Mouse (Mus musculus) liver, embryonic 16.5 days (tissue): Measurements from ENCODE around the gene Zfp335. TPM values are rescaled to one million over a fixed set of nuclear protein-coding genes. Genes with fewer than 3 reads are reported as not detected.

Experiments
- ATAC-seq: fragments of 200-750 bp; cut with Nextera tagmentation; 2 replicates; pipeline ENCODE4 v1.8.0; 2017; ENCODE audit warnings: low read depth, mild to moderate bottlenecking, moderate number of reproducible peaks, moderate library complexity
- H3K27ac ChIP-seq: fragments of 300-500 bp; sonication (generic); 2 replicates; pipeline ENCODE4 v1.5.1; 2014; ENCODE audit warnings: mild to moderate bottlenecking, low read length
- H3K27me3 ChIP-seq: fragments of 300-500 bp; sonication (generic); 2 replicates; pipeline ENCODE4 v1.6.1; 2014; ENCODE audit warnings: low read depth, low read length, mixed read lengths; ENCODE audit not compliant: control insufficient read depth, insufficient read depth
- H3K36me3 ChIP-seq: fragments of 300-500 bp; sonication (generic); 2 replicates; pipeline ENCODE4 v1.6.1; 2014; ENCODE audit warnings: mild to moderate bottlenecking; ENCODE audit not compliant: control insufficient read depth, insufficient read depth
- H3K4me1 ChIP-seq: fragments of 300-500 bp; sonication (generic); 2 replicates; pipeline ENCODE4 v1.6.1; 2014; ENCODE audit warnings: low read depth, low read length, mixed read lengths; ENCODE audit not compliant: control insufficient read depth
- H3K4me2 ChIP-seq: fragments of 300-500 bp; sonication (generic); 2 replicates; pipeline ENCODE4 v1.6.1; 2014; ENCODE audit warnings: low read depth, low read length, mixed read lengths
- H3K4me3 ChIP-seq: fragments of 300-500 bp; sonication (generic); 2 replicates; pipeline ENCODE4 v1.5.1; 2014; ENCODE audit warnings: low read depth, mild to moderate bottlenecking, low read length
- H3K9ac ChIP-seq: fragments of 300-500 bp; sonication (generic); 2 replicates; pipeline ENCODE4 v1.6.1; 2014; ENCODE audit warnings: low read depth, low read length
- H3K9me3 ChIP-seq: fragments of 300-500 bp; sonication (generic); replicated peaks from 2 replicates; pipeline ENCODE4 v1.6.1; 2016; ENCODE audit warnings: low read length; ENCODE audit not compliant: control insufficient read depth
- WGBS: fragments of 180-500 bp; shearing (Covaris S2); extraction: QIAGEN DNeasy Blood & Tissue Kit; methylation state at CpG from one replicate; pipeline ENCODE4 v1.1.7; 2014; ENCODE audit not compliant: insufficient replicate concordance; 5-methylcytosine and 5-hydroxymethylcytosine counted together
- polyA plus RNA-seq: library from polyadenylated mRNA; unstranded; fragments of >200 nt; fragmentation: Nextera tagmentation; extraction: Ambion mirVana; gene quantifications from 2 replicates; pipeline ENCODE4 v1.2.1, GENCODE M21; 2015

Zfp335 gene
- polyA plus RNA-seq, 1 experiment from 2014 or later = 6.8 TPM

DNA sequence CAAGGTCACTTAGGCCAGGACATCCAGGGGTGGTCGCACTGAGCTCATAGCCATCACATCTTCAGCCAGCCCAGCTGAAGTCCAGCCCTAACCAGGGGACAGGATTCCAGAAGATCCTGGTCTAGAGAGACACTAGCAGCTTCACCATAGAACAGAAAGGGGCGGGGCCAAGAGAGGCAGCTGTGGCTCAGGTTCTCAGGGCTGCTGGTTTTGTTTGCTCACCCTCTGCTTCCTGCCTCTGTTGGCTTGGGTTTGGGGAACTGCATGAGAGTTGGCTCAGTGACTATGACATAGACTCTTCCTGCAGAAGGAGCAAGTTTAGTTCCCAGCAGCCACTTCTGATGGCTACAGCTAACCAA, 1.9 kb upstream of the Zfp335 start:
- Histone ChIP-seq H3K27ac (peak overlapping the region; percentile 65; the same call in 1 of the 2 replicates), H3K4me2 (no peak overlapping the region), H3K27me3 (no peaks in the 10 kb centered on the region), H3K36me3 (peaks cover 8% of the 10 kb centered on the region), H3K4me3 (no peak overlapping the region), H3K9me3 (no peaks in the 10 kb centered on the region), H3K4me1 (peaks cover 29% of the 10 kb centered on the region), H3K9ac (no peak overlapping the region)
- ATAC-seq = no peak
- WGBS = 42% methylated on average over 2 of the region's 2 CpGs

DNA sequence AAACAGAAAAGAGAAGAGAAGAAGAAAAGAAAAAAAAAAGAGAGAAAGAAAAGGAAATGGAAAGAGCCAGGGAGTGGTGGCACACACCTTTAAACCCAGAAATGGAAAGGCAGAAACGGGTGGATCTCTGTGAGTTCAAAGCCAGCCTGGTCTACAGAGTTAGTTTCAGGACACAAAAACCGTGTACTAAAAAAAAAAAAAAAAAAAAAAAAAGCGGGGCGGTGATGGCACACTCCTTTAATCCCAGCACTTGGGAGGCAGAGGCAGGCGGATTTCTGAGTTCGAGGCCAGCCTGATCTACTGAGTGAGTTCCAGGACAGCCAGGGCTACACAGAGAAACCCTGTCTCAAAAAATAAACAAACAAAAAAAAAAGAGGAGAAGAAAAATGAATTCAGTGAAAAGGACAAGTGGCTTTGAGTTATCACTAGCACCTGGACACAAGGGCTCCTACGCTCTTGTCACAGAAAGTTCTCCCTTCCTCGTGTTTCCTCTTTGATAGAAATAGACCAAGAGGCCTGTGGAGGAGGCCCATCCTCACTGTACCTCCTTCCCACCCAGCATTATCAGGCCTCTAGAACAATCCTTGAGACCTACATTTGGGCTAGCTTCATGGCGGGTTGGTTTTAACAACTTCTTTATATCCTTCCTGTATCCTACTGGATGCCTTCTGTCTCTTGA, 1.3 kb upstream of the Zfp335 start:
- Histone ChIP-seq H3K27ac (peak overlapping the region; percentile 96; the same call in 1 of the 2 replicates), H3K27me3 (no peaks in the 10 kb centered on the region), H3K9me3 (no peaks in the 10 kb centered on the region), H3K4me2 (peak overlapping the region; percentile 94), H3K4me3 (peak overlapping the region; percentile 99; the same call in 1 of the 2 replicates), H3K9ac (no peak overlapping the region; the same call in 1 of the 2 replicates), H3K36me3 (peaks cover 14% of the 10 kb centered on the region), H3K4me1 (peaks cover 29% of the 10 kb centered on the region)
- ATAC-seq = no peak
- 58% methylated on average over 8 of the region's 9 CpGs for WGBS

DNA sequence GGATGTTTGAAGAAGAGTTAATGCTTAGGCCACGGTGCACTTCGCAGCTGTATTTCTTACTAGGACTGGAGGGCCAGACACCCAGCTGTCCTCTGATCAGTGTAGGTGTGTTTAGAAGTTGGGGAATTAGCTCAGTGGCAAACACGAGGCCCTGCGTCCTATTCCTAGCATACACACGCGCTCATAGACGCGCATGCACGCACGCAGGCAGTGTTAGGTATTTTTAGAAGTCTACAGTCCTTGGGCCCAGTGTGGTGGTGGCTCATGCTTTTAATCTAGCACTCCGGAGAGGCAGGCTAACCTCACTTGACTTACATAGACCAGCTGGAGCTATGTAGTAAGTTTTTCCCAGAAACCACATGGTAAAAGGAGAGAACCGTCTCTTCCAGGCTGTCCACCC, 594 bp upstream of the Zfp335 start:
- H3K4me1 ChIP-seq = peaks cover 29% of the 10 kb centered on the region
- no peaks in the 10 kb centered on the region for H3K9me3 ChIP-seq
- peak; percentile 17 for ATAC-seq
- WGBS = 2% methylated on average over 12 of the region's 12 CpGs
- H3K9ac ChIP-seq = peak overlapping the region; percentile 99
- H3K4me3 ChIP-seq = peak overlapping the region; percentile 99
- H3K36me3 ChIP-seq = peaks cover 21% of the 10 kb centered on the region
- H3K27me3 ChIP-seq = no peaks in the 10 kb centered on the region
- H3K4me2 ChIP-seq = peak overlapping the region; percentile 94
- H3K27ac ChIP-seq = peak overlapping the region; percentile 96

DNA sequence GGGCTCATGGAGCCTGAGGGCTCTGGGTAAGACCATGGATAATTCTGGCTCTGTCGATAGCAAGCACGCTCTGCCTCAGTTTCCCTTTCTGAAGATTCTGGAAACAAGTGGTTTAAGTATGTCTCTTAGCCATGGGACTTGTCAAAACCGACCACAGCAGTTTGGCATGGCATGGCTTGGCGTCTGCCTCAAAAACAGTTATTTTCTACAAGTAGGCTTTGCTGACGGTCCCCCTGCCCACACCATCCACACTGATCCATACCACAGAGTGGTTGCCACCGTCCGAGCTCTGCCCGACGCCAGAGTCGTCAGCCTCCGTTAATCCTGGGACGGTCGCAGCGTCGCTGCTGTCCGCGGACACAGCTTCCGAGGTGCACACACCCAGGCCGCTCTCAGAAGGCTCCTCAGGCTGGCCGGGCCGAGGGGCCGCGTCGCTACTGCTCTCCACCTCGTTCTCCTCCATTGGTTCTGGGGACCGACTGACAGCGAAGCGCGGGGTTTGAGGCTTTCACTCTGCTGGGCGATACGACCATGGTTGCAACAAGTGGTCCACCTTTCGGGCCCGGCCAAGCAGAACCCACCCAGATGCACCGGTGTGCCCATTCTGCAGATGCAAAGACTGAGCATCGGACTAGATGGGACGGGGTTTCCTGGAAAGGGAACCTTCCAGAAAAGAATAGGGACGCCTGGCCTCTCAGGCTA, 1.0 kb downstream of the Zfp335 start:
- H3K9ac ChIP-seq = peak overlapping the region; percentile 99
- peaks cover 36% of the 10 kb centered on the region for H3K36me3 ChIP-seq
- peaks cover 6% of the 10 kb centered on the region for H3K9me3 ChIP-seq
- H3K4me1 ChIP-seq = peaks cover 29% of the 10 kb centered on the region
- peak overlapping the region; percentile 94 for H3K4me2 ChIP-seq
- ATAC-seq = peak; percentile 44
- H3K4me3 ChIP-seq = peak overlapping the region; percentile 99
- no peaks in the 10 kb centered on the region for H3K27me3 ChIP-seq
- 2% methylated on average over 37 of the region's 37 CpGs for WGBS
- H3K27ac ChIP-seq = peak overlapping the region; percentile 96

DNA sequence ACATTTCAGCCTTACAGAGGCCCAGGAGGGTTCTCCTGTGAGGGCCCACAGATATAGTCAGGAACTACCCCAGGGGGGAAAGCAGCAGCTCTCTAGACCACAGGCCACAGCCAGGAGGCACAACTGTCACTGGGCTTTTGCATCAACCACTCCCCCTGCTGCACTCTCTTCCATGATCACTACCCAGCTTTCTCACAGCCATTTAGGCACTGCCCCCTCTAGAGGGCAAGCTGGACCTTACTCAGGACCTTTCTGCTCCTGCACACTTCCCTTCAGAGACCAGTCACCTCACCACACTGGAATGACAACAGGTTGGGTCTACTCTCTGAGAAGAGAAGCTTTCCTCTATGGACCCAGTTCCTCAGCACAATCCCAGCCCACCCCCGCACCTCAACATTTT, 2.0 kb downstream of the Zfp335 start:
- H3K9me3 ChIP-seq = peaks cover 6% of the 10 kb centered on the region
- peaks cover 43% of the 10 kb centered on the region for H3K36me3 ChIP-seq
- H3K27me3 ChIP-seq = no peaks in the 10 kb centered on the region
- peak overlapping the region; percentile 99; the same call in 1 of the 2 replicates for H3K9ac ChIP-seq
- no peak for ATAC-seq
- WGBS = 76% methylated on average over 1 of the region's 1 CpGs
- peak overlapping the region; percentile 94 for H3K4me2 ChIP-seq
- H3K4me3 ChIP-seq = peak overlapping the region; percentile 99
- H3K4me1 ChIP-seq = peaks cover 29% of the 10 kb centered on the region
- H3K27ac ChIP-seq = peak overlapping the region; percentile 96

DNA sequence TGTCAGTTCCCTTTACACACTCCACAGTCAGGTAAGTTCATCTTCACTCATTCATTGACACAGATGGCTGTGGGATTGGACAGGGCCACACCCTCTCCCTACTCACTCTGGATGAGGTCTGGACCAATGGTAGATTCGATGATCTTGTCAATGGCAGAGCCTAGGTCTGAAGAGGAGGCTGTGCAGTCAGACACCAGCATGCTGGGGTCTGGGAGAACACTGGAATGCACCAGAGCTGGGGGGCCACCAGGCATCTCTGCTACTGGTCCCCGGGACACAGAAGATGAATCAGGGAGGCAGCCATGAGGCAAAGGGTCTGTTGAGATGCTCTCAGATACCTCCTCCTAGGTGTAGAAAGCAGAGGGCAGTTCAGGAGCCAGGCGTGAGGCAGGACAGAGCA, 2.5 kb downstream of the Zfp335 start:
- 81% methylated on average over 3 of the region's 3 CpGs for WGBS
- H3K36me3 ChIP-seq = peaks cover 47% of the 10 kb centered on the region
- H3K9me3 ChIP-seq = peaks cover 6% of the 10 kb centered on the region
- ATAC-seq = no peak
- H3K4me1 ChIP-seq = peaks cover 29% of the 10 kb centered on the region
- no peaks in the 10 kb centered on the region for H3K27me3 ChIP-seq
- H3K27ac ChIP-seq = no peak overlapping the region
- peak overlapping the region; percentile 99; the same call in 1 of the 2 replicates for H3K9ac ChIP-seq
- no peak overlapping the region for H3K4me3 ChIP-seq
- H3K4me2 ChIP-seq = peak overlapping the region; percentile 94; the same call in 1 of the 2 replicates

DNA sequence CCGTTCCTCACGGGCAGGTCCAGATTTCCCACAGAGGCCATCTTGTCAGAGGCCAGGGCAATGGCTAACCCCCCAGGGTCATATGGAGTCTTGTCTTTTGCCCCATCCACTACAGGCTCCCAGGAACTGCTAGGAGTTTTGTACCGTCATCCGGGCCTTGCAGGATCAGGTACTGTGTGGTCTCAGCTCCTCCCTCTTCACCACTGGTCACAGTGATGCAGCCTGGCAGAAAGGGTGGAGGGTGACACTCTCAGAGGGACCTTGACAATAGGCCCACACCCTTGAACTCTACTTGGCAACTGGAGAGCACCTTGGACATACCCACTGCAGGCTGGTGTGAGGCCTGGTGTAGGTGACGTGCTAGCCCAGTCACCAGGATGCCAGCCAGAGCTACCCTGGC, 3.5 kb downstream of the Zfp335 start:
- ATAC-seq = no peak
- H3K9ac ChIP-seq = no peak overlapping the region
- no peak overlapping the region for H3K4me2 ChIP-seq
- H3K27me3 ChIP-seq = no peaks in the 10 kb centered on the region
- peaks cover 24% of the 10 kb centered on the region for H3K4me1 ChIP-seq
- no peak overlapping the region for H3K4me3 ChIP-seq
- no peak overlapping the region for H3K27ac ChIP-seq
- H3K9me3 ChIP-seq = peaks cover 6% of the 10 kb centered on the region
- WGBS = 96% methylated on average over 5 of the region's 5 CpGs
- H3K36me3 ChIP-seq = peaks cover 50% of the 10 kb centered on the region

DNA sequence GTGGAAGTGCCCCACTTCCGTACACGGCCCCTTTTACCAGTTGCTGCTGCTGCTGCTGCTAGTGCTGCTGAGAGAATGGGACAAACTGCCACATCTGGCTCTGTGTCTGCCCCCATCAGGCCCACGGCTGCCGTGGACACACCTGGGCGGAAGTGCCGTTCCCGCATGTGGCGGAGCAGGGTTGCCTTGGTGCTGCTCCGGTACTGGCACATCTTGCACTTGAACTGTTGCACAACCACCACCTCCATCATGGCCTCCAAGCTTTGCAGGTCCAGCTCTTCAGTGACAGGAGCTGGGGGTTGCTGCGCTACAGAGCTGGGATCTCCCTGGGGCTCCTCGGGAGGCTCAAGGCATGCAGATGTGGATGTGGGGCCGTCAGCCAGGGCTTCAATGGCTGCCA, 4.0 kb downstream of the Zfp335 start:
- H3K9me3 ChIP-seq = peaks cover 6% of the 10 kb centered on the region
- H3K9ac ChIP-seq = no peak overlapping the region
- H3K4me1 ChIP-seq = peaks cover 20% of the 10 kb centered on the region
- H3K27me3 ChIP-seq = no peaks in the 10 kb centered on the region
- no peak for ATAC-seq
- no peak overlapping the region for H3K4me2 ChIP-seq
- peaks cover 52% of the 10 kb centered on the region for H3K36me3 ChIP-seq
- no peak overlapping the region for H3K27ac ChIP-seq
- 94% methylated on average over 12 of the region's 12 CpGs for WGBS
- H3K4me3 ChIP-seq = no peak overlapping the region

DNA sequence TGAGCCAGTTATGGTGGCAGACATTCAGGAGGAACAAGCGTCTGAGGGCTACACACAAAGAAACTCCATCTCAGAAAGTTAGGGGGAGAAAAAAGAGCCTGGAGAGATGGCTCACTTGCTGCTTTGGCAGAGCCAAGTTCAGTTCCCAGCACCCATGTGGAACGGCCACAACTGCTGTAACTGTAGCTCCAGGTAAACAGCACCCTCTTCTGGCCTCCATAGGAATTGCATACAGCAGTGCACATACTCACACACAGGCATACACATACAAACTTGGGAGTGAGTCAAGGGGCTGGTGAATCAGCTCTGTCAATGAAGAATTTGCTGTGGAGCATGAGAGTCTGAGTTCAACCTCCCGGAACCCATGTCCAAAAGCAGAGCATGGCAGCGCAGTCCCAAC, 5.5 kb downstream of the Zfp335 start:
- WGBS = 91% methylated on average over 4 of the region's 4 CpGs
- Histone ChIP-seq H3K4me3 (no peak overlapping the region), H3K27me3 (no peaks in the 10 kb centered on the region), H3K36me3 (peaks cover 66% of the 10 kb centered on the region), H3K4me2 (no peak overlapping the region), H3K27ac (no peak overlapping the region), H3K9me3 (peaks cover 6% of the 10 kb centered on the region), H3K4me1 (peaks cover 14% of the 10 kb centered on the region), H3K9ac (no peak overlapping the region)
- ATAC-seq = no peak
